Mouse (Mus musculus): ENCODE results near the gene Sema3b.

- no peak for TF ChIP-seq CTCF (IDR thresholded peaks at IDR 0.05; ENCODE audit: low read depth)
- no peak for TF ChIP-seq EP300 (IDR thresholded peaks at IDR 0.05; ENCODE audit: low read depth)
Measured at GRCm38 (mm10) chr9:107586504-107586903, 22.5 kb downstream of the Sema3b start.

All from liver, embryonic 14.5 days (tissue).